In genomic region chr13:35805727-35806126, GRCm38 (mm10) we compare ENCODE assay signal across 21 mouse cellular contexts.
DNase-seq lines count a peak whose midpoint lies in the region; ATAC-seq and TF ChIP-seq lines count a peak whose summit lies in the region.
"Had no signal": no experiment of that assay in that cellular context is flagged by ENCODE, and none has a peak within 500 bp of the region (broad histone marks: within the 10 kb centered on the region; RNA-seq: fewer than 3 reads in every experiment).

No protein-coding gene starts in this region.

- H3K27me3 ChIP-seq in forebrain, embryonic 16.5 days (replicated peaks; ENCODE audit: control insufficient read depth, insufficient read depth, low read length): no peaks in the 10 kb centered on the region
- no peaks in the 10 kb centered on the region for H3K27me3 ChIP-seq in forebrain, embryonic 11.5 days (ENCODE audit: control insufficient read depth, insufficient read depth, low read length)
- no peaks in the 10 kb centered on the region for H3K27me3 ChIP-seq in lung, embryonic 14.5 days (ENCODE audit: insufficient read depth, low read length)
- H3K27me3 ChIP-seq in embryonic facial prominence, embryonic 14.5 days (replicated peaks; ENCODE audit: control insufficient read depth, insufficient read depth, low read length): no peaks in the 10 kb centered on the region
- no peaks in the 10 kb centered on the region for H3K27me3 ChIP-seq in limb, embryonic 15.5 days
- H3K27me3 ChIP-seq: lung, embryonic 15.5 days; Patski had no signal

- H3K4me1 ChIP-seq in forebrain, embryonic 16.5 days (replicated peaks; ENCODE audit: control insufficient read depth, insufficient read depth, low read length): peaks cover 9% of the 10 kb centered on the region
- H3K4me1 ChIP-seq in forebrain, embryonic 11.5 days (replicated peaks; ENCODE audit: control insufficient read depth, insufficient read depth, low read length): no peaks in the 10 kb centered on the region; the same call in 1 of the 2 replicates
- 0 out of 2 replicates have a peak, but pooled peaks cover 5% of the 10 kb centered on the region for H3K4me1 ChIP-seq in lung, embryonic 14.5 days (ENCODE audit: insufficient read depth)
- 0 out of 2 replicates have a peak, but pooled peaks cover 11% of the 10 kb centered on the region for H3K4me1 ChIP-seq in embryonic facial prominence, embryonic 14.5 days (ENCODE audit: control insufficient read depth, insufficient read depth, low read length)
- H3K4me1 ChIP-seq in limb, embryonic 15.5 days: peaks cover 15% of the 10 kb centered on the region; the same call in 1 of the 2 replicates
- H3K4me1 ChIP-seq: lung, embryonic 15.5 days had no signal

- peak; percentile 47; the same call in 1 of the 2 replicates for ATAC-seq in forebrain, embryonic 16.5 days
- no peak for ATAC-seq in forebrain, embryonic 11.5 days (replicated peaks; ENCODE audit: low FRiP score)
- no peak for ATAC-seq in lung, embryonic 14.5 days (ENCODE audit: insufficient read depth)
- ATAC-seq in embryonic facial prominence, embryonic 14.5 days (ENCODE audit: low read depth): peak; percentile 77; the same call in 1 of the 2 replicates
- no peak for ATAC-seq in limb, embryonic 15.5 days (ENCODE audit: insufficient number of reproducible peaks, low FRiP score, low TSS enrichment, low read depth)
- ATAC-seq in frontal cortex, adult (ENCODE audit: low TSS enrichment): no peak
- ATAC-seq: intestine, embryonic 16.5 days; Patski had no signal

- WGBS in forebrain, embryonic 16.5 days: 37% methylated on average over 3 of the region's 3 CpGs
- 68% methylated on average over 3 of the region's 3 CpGs for WGBS in forebrain, embryonic 11.5 days
- WGBS in lung, embryonic 14.5 days: 54% methylated on average over 3 of the region's 3 CpGs
- WGBS in embryonic facial prominence, embryonic 14.5 days: 26% methylated on average over 3 of the region's 3 CpGs
- WGBS in limb, embryonic 15.5 days: 30% methylated on average over 3 of the region's 3 CpGs

- H3K27ac ChIP-seq in forebrain, embryonic 16.5 days (ENCODE audit: low read length): no peak overlapping the region
- no peak overlapping the region for H3K27ac ChIP-seq in forebrain, embryonic 11.5 days (ENCODE audit: low read depth, low read length)
- H3K27ac ChIP-seq in lung, embryonic 14.5 days (ENCODE audit: low read depth): peak overlapping the region; percentile 24; the same call in 1 of the 2 replicates
- peak overlapping the region; percentile 79 for H3K27ac ChIP-seq in embryonic facial prominence, embryonic 14.5 days (replicated peaks; ENCODE audit: low read depth, low read length)
- peak overlapping the region; percentile 22; the same call in 1 of the 2 replicates for H3K27ac ChIP-seq in limb, embryonic 15.5 days
- H3K27ac ChIP-seq: kidney, postnatal 0 days; layer of hippocampus, adult 2 months; left cerebral cortex, adult 2 months; lung, embryonic 15.5 days; stomach, postnatal 0 days had no signal

- TF ChIP-seq CTCF in lung, embryonic 14.5 days (IDR thresholded peaks at IDR 0.05; ENCODE audit: low read depth): no peak

- H3K9ac ChIP-seq in forebrain, embryonic 16.5 days (replicated peaks; ENCODE audit: low read depth, low read length): no peak overlapping the region
- no peak overlapping the region for H3K9ac ChIP-seq in forebrain, embryonic 11.5 days (ENCODE audit: low read length)
- H3K9ac ChIP-seq in lung, embryonic 14.5 days: no peak overlapping the region
- no peak overlapping the region for H3K9ac ChIP-seq in embryonic facial prominence, embryonic 14.5 days (ENCODE audit: low read depth, low read length)
- no peak overlapping the region for H3K9ac ChIP-seq in limb, embryonic 15.5 days
- H3K9ac ChIP-seq: lung, embryonic 15.5 days had no signal

- H3K36me3 ChIP-seq in forebrain, embryonic 16.5 days (ENCODE audit: control insufficient read depth, insufficient read depth): no peaks in the 10 kb centered on the region
- no peaks in the 10 kb centered on the region for H3K36me3 ChIP-seq in forebrain, embryonic 11.5 days (ENCODE audit: control insufficient read depth, insufficient read depth, low read length)
- no peaks in the 10 kb centered on the region for H3K36me3 ChIP-seq in lung, embryonic 14.5 days (ENCODE audit: insufficient read depth)
- H3K36me3 ChIP-seq in embryonic facial prominence, embryonic 14.5 days (ENCODE audit: control insufficient read depth, insufficient read depth, low read length): no peaks in the 10 kb centered on the region
- H3K36me3 ChIP-seq in limb, embryonic 15.5 days: no peaks in the 10 kb centered on the region
- H3K36me3 ChIP-seq: lung, embryonic 15.5 days had no signal

- DNase-seq in forebrain, embryonic 11.5 days (ENCODE audit: low spot score): no peak
- no peak for DNase-seq in lung, embryonic 14.5 days
- DNase-seq in lung, postnatal 10 days: no peak
- DNase-seq in embryonic facial prominence, embryonic 14.5 days (ENCODE audit: low spot score): peak; percentile 67
- DNase-seq in left cerebral cortex, adult 9 months (ENCODE audit: low spot score in 2 of 2): no peak
- DNase-seq: B cell, adult 2 months; cerebellum, adult 11 months; heart, postnatal 36 days; midbrain, embryonic 14.5 days; thymus, postnatal 4 days had no signal

- no peaks in the 10 kb centered on the region; the same call in 1 of the 2 replicates for H3K9me3 ChIP-seq in forebrain, embryonic 16.5 days (ENCODE audit: control insufficient read depth, low read length)
- H3K9me3 ChIP-seq in forebrain, embryonic 11.5 days (ENCODE audit: control insufficient read depth, low read length): no peaks in the 10 kb centered on the region
- H3K9me3 ChIP-seq in lung, embryonic 14.5 days (ENCODE audit: low read depth, low read length): no peaks in the 10 kb centered on the region
- H3K9me3 ChIP-seq in embryonic facial prominence, embryonic 14.5 days (ENCODE audit: control insufficient read depth, low read length): no peaks in the 10 kb centered on the region
- H3K9me3 ChIP-seq in limb, embryonic 15.5 days: no peaks in the 10 kb centered on the region
- H3K9me3 ChIP-seq: lung, embryonic 15.5 days had no signal

- no peak overlapping the region for H3K4me3 ChIP-seq in forebrain, embryonic 16.5 days (replicated peaks; ENCODE audit: low read length)
- H3K4me3 ChIP-seq in forebrain, embryonic 11.5 days (ENCODE audit: low read depth, low read length): no peak overlapping the region
- no peak overlapping the region for H3K4me3 ChIP-seq in lung, embryonic 14.5 days (ENCODE audit: low read depth, low read length)
- no peak overlapping the region for H3K4me3 ChIP-seq in embryonic facial prominence, embryonic 14.5 days (ENCODE audit: low read depth, low read length)
- no peak overlapping the region for H3K4me3 ChIP-seq in limb, embryonic 15.5 days
- H3K4me3 ChIP-seq: layer of hippocampus, adult 2 months; left cerebral cortex, adult 2 months; lung, embryonic 15.5 days had no signal

- H3K4me2 ChIP-seq in forebrain, embryonic 16.5 days (ENCODE audit: low read length): no peak overlapping the region
- no peak overlapping the region for H3K4me2 ChIP-seq in forebrain, embryonic 11.5 days (ENCODE audit: low read depth, low read length, severe bottlenecking)
- no peak overlapping the region for H3K4me2 ChIP-seq in lung, embryonic 14.5 days
- H3K4me2 ChIP-seq in embryonic facial prominence, embryonic 14.5 days (ENCODE audit: low read depth, low read length): peak overlapping the region; percentile 11; the same call in 1 of the 2 replicates
- H3K4me2 ChIP-seq in limb, embryonic 15.5 days: no peak overlapping the region
- H3K4me2 ChIP-seq: liver, embryonic 11.5 days; lung, embryonic 15.5 days had no signal

Comparison
In these comparisons a context has a peak if more than half of its experiments do, and no peak if none do; other contexts are left out.
1. ATAC-seq: peak in forebrain, embryonic 16.5 days (single experiment) and embryonic facial prominence, embryonic 14.5 days (single experiment); none in forebrain, embryonic 11.5 days (single experiment), lung, embryonic 14.5 days (single experiment), limb, embryonic 15.5 days (single experiment) and frontal cortex, adult (single experiment).
2. H3K27ac ChIP-seq: peak in lung, embryonic 14.5 days (single experiment), embryonic facial prominence, embryonic 14.5 days (single experiment) and limb, embryonic 15.5 days (single experiment); none in forebrain, embryonic 16.5 days (single experiment) and forebrain, embryonic 11.5 days (single experiment).